Mouse (Mus musculus): Measurements from ENCODE around the gene Gm28041. TPM values are rescaled to one million over a fixed set of nuclear protein-coding genes. Genes with fewer than 3 reads are reported as not detected.
A peak's percentile ranks its signal among the peaks of the same experiment; 100 is the strongest.
"Not testable (repeated sequence)": the region's sequence is repeated elsewhere in the genome, so short reads cannot be mapped to it uniquely, and the experiment has no call there.

Gm28041 gene
- 1.7 TPM in 1 of 2 replicates, not detected in the other for polyA plus RNA-seq (2012; ENCODE audit: insufficient read depth, insufficient read length, missing spikeins)

- H3K4me1 ChIP-seq (ENCODE audit: control insufficient read depth, insufficient read depth, low read length), result not testable (repeated sequence)
- H3K27ac ChIP-seq (ENCODE audit: insufficient read depth, low read depth, low read length), result peak within 1 kb of the TSS; percentile 48
- peak within 1 kb of the TSS; percentile 75 for H3K4me3 ChIP-seq (ENCODE audit: insufficient read depth, low read length)
Observed at GRCm38 (mm10) chr13:67375050-67375911, at the start of gene Gm28041, which contains the start of gene Zfp456. Gene Gm28041 (minus strand): TSS chr13:67375733. Gene Zfp456 (minus strand): TSS chr13:67375810.

GRCm38 (mm10) chr13:67422532-67422931, 47.0 kb upstream of the Gm28041 start:
- not testable (repeated sequence) for H3K4me1 ChIP-seq (ENCODE audit: control insufficient read depth, insufficient read depth, low read length); H3K27ac ChIP-seq (ENCODE audit: insufficient read depth, low read depth, low read length); H3K4me3 ChIP-seq (ENCODE audit: insufficient read depth, low read length)

DNA sequence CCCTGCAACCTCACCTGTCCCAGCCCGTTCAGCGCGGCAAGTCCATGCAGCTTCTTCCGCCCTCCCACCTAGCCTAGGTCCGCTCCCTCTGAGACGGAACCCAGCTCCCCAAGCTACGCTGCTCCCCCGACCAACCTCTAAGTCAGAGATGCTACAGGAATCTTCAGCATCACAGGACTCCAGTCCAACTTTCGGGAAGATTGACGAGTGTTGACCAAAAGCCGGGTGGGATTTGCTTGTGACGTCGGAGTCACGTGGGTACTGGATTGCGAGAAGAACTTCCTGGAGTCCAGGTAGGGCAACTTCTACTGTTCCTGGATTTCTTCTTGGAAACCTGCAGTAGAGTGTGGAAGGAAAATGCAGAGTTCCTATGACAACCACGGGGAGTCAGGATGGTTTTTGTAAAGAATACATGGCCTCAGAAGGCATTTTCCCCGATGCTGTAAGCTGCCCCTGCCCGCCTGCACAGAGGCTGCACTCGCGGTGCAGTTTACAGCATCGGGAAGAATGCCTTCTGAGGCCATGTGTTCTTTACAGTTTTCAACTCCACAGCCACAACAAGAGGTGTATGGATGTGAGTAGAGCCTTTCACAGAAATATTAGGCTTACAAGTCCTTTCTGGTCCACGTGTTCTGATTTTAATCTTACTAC, 45.8 kb upstream of the Gm28041 start, which contains the start of gene Zfp459:
Zfp459 (minus strand) TSS at position 212 of the 651 bp plus-strand sequence.
- TF ChIP-seq POLR2A (IDR thresholded peaks at IDR 0.05; ENCODE audit: borderline replicate concordance, low read depth, low read length) (no peak), CTCF (IDR thresholded peaks at IDR 0.05; ENCODE audit: low read depth, low read length) (no peak)
- peak within 1 kb of the TSS; percentile 52 for H3K4me3 ChIP-seq (ENCODE audit: insufficient read depth, low read length)
- H3K4me1 ChIP-seq (ENCODE audit: control insufficient read depth, insufficient read depth, low read length), result peaks cover 6% of the 10 kb centered on the region
- H3K27ac ChIP-seq (ENCODE audit: insufficient read depth, low read depth, low read length), result no peak within 1 kb of the TSS

GRCm38 (mm10) chr13:67420558-67421206, 45.1 kb upstream of the Gm28041 start:
- Histone ChIP-seq H3K27ac (ENCODE audit: insufficient read depth, low read depth, low read length) (no peak overlapping the region), H3K4me1 (ENCODE audit: control insufficient read depth, insufficient read depth, low read length) (peaks cover 6% of the 10 kb centered on the region), H3K4me3 (ENCODE audit: insufficient read depth, low read length) (peak overlapping the region; percentile 52)
- TF ChIP-seq CTCF (IDR thresholded peaks at IDR 0.05; ENCODE audit: low read depth, low read length), result no peak
- TF ChIP-seq POLR2A (IDR thresholded peaks at IDR 0.05; ENCODE audit: borderline replicate concordance, low read depth, low read length), result no peak

DNA sequence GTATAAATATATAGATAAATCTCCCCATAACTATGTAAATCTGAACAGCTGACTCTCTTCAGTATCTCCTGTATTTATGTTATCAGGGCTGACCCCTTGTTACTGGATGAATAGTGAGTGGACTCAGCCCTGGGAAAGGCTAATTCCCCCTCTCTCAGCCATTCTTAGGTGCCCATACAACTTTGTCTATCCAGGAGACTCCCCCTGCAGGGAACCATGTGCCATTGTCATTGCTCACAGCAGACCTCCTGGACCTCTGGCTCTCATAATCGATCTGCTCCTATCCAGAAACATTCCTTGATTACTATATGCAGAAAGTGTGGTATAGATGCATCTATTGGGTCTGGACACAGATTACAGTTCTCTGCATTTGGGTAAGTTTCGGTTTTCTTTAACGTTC, 41.3 kb upstream of the Gm28041 start:
- peaks cover 2% of the 10 kb centered on the region; the same call in 1 of the 2 replicates for H3K4me1 ChIP-seq (ENCODE audit: control insufficient read depth, insufficient read depth, low read length)
- no peak overlapping the region for H3K4me3 ChIP-seq (ENCODE audit: insufficient read depth, low read length)
- no peak overlapping the region for H3K27ac ChIP-seq (ENCODE audit: insufficient read depth, low read depth, low read length)
- no peak for TF ChIP-seq CTCF (IDR thresholded peaks at IDR 0.05; ENCODE audit: low read depth, low read length)
- no peak for TF ChIP-seq POLR2A (IDR thresholded peaks at IDR 0.05; ENCODE audit: borderline replicate concordance, low read depth, low read length)

DNA sequence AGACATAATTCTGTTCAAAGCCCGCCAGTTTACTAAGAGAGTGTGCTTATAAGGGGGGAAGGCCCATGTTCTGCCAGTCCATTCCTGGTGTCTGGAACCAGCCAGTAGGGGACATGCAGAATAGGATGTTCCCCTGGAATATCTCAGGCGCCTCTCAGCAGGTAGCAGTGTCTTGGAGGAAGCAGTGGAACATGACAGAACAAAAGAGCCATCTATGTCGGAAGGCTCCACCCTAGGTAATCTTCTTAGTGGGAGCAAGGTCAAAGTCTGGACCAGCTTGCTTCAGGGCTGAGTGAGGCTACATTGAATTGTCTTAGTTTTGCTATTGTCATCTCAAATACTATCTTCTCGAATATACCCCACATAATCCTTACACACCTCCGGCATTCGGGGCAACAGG, 40.2 kb upstream of the Gm28041 start:
- H3K4me3 ChIP-seq (ENCODE audit: insufficient read depth, low read length), result no peak overlapping the region
- no peaks in the 10 kb centered on the region for H3K4me1 ChIP-seq (ENCODE audit: control insufficient read depth, insufficient read depth, low read length)
- no peak overlapping the region for H3K27ac ChIP-seq (ENCODE audit: insufficient read depth, low read depth, low read length)
- TF ChIP-seq POLR2A (IDR thresholded peaks at IDR 0.05; ENCODE audit: borderline replicate concordance, low read depth, low read length), result no peak
- no peak for TF ChIP-seq CTCF (IDR thresholded peaks at IDR 0.05; ENCODE audit: low read depth, low read length)

DNA sequence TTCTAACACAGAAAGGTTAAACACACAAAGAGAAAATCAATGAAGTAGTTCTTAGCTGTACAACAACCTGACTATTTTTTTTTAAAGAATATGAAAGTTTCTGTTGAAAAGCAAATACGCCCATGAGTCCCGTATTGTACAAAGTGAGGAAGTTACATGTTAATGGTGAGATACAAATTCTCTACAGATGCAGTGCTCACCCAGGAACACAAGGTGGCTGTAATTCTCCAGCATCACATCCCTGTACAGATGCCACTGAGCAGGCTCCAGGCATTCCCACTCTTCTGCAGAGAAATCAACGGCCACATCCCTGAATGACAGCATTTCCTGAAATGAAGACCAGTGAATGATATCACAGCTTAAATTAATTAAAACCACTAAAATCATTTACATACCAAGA, 38.1 kb upstream of the Gm28041 start:
- not testable (repeated sequence) for H3K4me3 ChIP-seq (ENCODE audit: insufficient read depth, low read length); H3K4me1 ChIP-seq (ENCODE audit: control insufficient read depth, insufficient read depth, low read length)

GRCm38 (mm10) chr13:67399183-67399903, 23.8 kb upstream of the Gm28041 start, which contains the start of gene Zfp429:
Gene Zfp429 (minus strand): TSS chr13:67399819.
- not testable (repeated sequence) for H3K4me1 ChIP-seq (ENCODE audit: control insufficient read depth, insufficient read depth, low read length)
- peak within 1 kb of the TSS; percentile 73 for H3K27ac ChIP-seq (ENCODE audit: insufficient read depth, low read depth, low read length)
- H3K4me3 ChIP-seq (ENCODE audit: insufficient read depth, low read length), result peak within 1 kb of the TSS; percentile 86

More for the DNA sequence above, 38.1 kb upstream of the Gm28041 start:
- not testable (repeated sequence) for H3K27ac ChIP-seq (ENCODE audit: insufficient read depth, low read depth, low read length)

DNA sequence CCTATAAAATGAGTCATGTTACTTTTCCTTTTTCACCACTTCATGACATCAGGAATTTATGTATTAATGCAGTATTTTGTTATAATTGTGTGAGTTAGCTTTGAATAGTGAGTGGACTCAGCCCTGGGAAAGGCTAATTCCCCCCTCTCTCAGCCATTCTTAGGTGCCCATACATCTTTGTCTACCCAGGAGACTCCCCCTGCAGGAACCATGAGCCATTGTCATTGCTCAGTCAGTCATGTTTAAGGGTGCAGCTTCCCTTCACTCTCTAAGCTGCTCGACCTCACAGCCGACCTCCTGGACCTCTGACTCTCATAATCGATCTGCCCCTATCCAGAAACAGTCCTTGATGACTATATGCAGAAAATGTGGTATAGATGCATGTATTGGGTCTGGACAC, 722 bp upstream of the Gm28041 start:
- not testable (repeated sequence) for H3K27ac ChIP-seq (ENCODE audit: insufficient read depth, low read depth, low read length); H3K4me3 ChIP-seq (ENCODE audit: insufficient read depth, low read length); H3K4me1 ChIP-seq (ENCODE audit: control insufficient read depth, insufficient read depth, low read length)
